Mouse (Mus musculus) fat pad, adult 2 months (tissue): ENCODE data around the gene D6Wsu163e.

Source experiments
- DNase-seq: peaks from one replicate; pipeline ENCODE4 v3.0.0-alpha.2; 2011; ENCODE audit warnings: low read depth, low spot score; ENCODE audit errors: extremely low read depth

The D6Wsu163e gene

GRCm38 (mm10) chr6:127005646-127006045 is 65.9 kb downstream of the D6Wsu163e start:
- DNase-seq = no peak

DNA sequence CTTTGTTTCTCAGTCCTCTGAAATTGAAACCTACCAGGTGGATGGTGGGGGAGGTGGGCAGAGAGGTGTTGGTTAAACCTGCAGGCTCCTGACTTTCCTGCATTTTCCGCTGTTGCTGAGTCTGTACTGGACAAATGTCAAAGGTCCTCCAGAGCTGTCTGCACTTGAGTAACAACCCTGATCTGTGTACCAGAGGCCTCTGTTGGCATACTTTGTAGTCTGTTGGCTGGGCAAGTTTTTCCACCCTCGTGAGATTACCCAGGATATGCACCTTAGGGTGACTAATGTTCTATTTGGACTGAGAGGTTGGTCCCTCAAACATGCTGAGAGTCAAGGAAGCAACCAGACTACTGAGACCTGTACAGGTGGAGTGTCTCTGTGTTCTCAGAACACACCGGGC is 66.8 kb downstream of the D6Wsu163e start:
- no peak for DNase-seq

GRCm38 (mm10) chr6:127010021-127010420 is 70.3 kb downstream of the D6Wsu163e start:
- no peak for DNase-seq

DNA sequence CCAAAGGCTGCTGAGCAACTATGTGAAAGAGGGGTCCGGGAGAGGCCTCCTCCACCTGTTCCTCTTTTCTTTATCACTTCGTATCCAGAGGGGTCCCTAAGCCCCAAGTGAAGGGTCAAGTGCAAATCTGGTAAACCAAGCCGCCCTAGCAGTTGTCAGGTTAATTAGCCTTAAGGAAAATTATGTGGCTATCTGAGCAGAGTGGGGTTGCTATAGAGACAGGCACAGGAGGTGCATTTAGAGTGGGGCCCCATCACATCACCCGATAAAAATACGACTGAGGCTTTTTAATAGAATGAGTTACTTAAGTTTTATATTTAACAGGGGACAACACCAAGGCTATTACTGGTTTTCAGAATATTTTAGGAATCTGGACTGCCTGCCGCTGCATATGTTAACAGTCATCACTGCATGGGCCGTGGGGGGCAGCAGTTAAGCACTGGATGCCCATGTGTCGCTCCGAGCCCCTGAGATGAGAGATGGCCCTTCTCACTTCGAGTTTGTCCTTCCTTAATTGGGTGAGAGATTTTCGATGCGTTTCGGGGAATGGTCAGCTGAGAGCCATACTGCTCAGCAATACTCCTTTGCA is 72.3 kb downstream of the D6Wsu163e start:
- no peak for DNase-seq

- no peak for DNase-seq
Measured at GRCm38 (mm10) chr6:127014906-127015770, 75.4 kb downstream of the D6Wsu163e start, which contains the start of gene Fgf6. Fgf6 (plus strand) TSS chr6:127015586.

- no peak for DNase-seq
Measured at GRCm38 (mm10) chr6:127019254-127019653, 79.5 kb downstream of the D6Wsu163e start.

DNA sequence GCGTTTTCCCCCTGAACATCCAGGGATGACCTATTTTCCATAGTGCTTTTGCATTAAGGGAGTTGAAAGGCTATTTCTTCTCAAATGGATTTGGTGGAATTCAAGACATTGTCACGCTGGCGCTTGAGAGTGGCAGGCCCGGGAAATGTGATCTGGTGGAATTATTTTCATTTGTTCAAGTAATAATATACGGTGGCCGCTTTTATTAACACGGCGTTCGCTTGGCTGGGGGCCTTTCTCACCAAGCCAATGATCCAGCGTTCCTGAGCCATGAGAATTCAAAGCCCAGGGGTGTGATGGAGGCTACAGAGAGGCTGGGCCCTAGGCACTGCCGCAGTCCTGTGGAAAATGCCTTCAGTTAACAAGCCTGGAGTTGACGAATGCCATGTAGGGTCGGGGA is 80.7 kb downstream of the D6Wsu163e start:
- no peak for DNase-seq

GRCm38 (mm10) chr6:127024836-127025235 is 85.1 kb downstream of the D6Wsu163e start:
- DNase-seq = no peak
